Mouse (Mus musculus) heart, postnatal 10 days (tissue): Measurements from ENCODE around the gene Pot1b. TPM values are rescaled to one million over a fixed set of nuclear protein-coding genes. Genes with fewer than 3 reads are reported as not detected.

Experiments
- DNase-seq, 2 experiments: peaks; one replicate each; pipeline ENCODE4 v3.0.0; 2021
- intact Hi-C: fragments of 180-260 bp; cut with DNase I; formaldehyde crosslinking; loops from one replicate; pipeline ENCODE4 v1.15.1; 2025
- total RNA-seq, 2 experiments: library from RNA; stranded (reverse); gene quantifications; 2 replicates each; pipeline ENCODE4 v1.2.3; 2021

Gene Pot1b
- 1 to 10 TPM; 3.5 to 4.3 TPM for total RNA-seq

- intact Hi-C loops: no loop called here
- peak; percentile 97 to 98 for DNase-seq
Measured at GRCm38 (mm10) chr17:55711984-55712811, at the start of gene Pot1b. Gene Pot1b, minus strand, starts transcription at chr17:55712628.

- intact Hi-C loops: no loop called here
- DNase-seq: no peak
Measured at GRCm38 (mm10) chr17:55751170-55751569, 38.7 kb upstream of the Pot1b start.

GRCm38 (mm10) chr17:55749786-55750185 is 37.4 kb upstream of the Pot1b start, which contains the start of gene Adgre4:
Gene Adgre4, plus strand, starts transcription at chr17:55749984.
- DNase-seq: no peak
- intact Hi-C loops: no loop called here

GRCm38 (mm10) chr17:55736675-55737074 is 24.2 kb upstream of the Pot1b start:
- no peak for DNase-seq
- intact Hi-C loops: no loop called here

GRCm38 (mm10) chr17:55726193-55726592 is 13.8 kb upstream of the Pot1b start:
- intact Hi-C loops: no loop called here

GRCm38 (mm10) chr17:55722250-55722649 is 9.8 kb upstream of the Pot1b start:
- intact Hi-C loops: no loop called here

More at GRCm38 (mm10) chr17:55726193-55726592, 13.8 kb upstream of the Pot1b start:
- no peak for DNase-seq

GRCm38 (mm10) chr17:55721270-55721669 is 8.8 kb upstream of the Pot1b start:
- intact Hi-C loops: no loop called here
- DNase-seq: no peak

More at GRCm38 (mm10) chr17:55722250-55722649, 9.8 kb upstream of the Pot1b start:
- DNase-seq: no peak

GRCm38 (mm10) chr17:55702865-55703264 is 9.6 kb downstream of the Pot1b start:
- intact Hi-C loops: loop anchor here (2.0 kb wide), 2 partner anchors 182 to 254 kb away; no protein-coding TSS in a partner anchor
- DNase-seq: no peak

GRCm38 (mm10) chr17:55702161-55702820 is 10.1 kb downstream of the Pot1b start:
- intact Hi-C loops: loop anchor here (2.0 kb wide), 2 partner anchors 183 to 255 kb away; no protein-coding TSS in a partner anchor
- peak; percentile 70 to 84 for DNase-seq

- no peak for DNase-seq
- intact Hi-C loops: no loop called here
Measured at GRCm38 (mm10) chr17:55699388-55699787, 13.0 kb downstream of the Pot1b start.

- intact Hi-C loops: no loop called here
- no peak for DNase-seq
Measured at GRCm38 (mm10) chr17:55661099-55661498, 51.3 kb downstream of the Pot1b start.

- intact Hi-C loops: no loop called here
- no peak for DNase-seq
Measured at GRCm38 (mm10) chr17:55625092-55625491, 87.3 kb downstream of the Pot1b start, which contains the start of gene Vmn2r118. Gene Vmn2r118, minus strand, starts transcription at chr17:55625192.

Other genes starting within 250 kb of the Pot1b start
- gene Vmn2r118, start 87.4 kb downstream of the Pot1b start, total RNA-seq: not detected
- under 1 TPM; 0.07 to 0.45 TPM for gene Adgre4, start 37.4 kb upstream of the Pot1b start, total RNA-seq
- 1 to 10 TPM; 5.5 to 5.6 TPM for gene Zfp119a, start 166.3 kb upstream of the Pot1b start, total RNA-seq
- 1 to 10 TPM; 4.9 to 5.3 TPM for gene Zfp959, start 179.5 kb upstream of the Pot1b start, total RNA-seq
- 1 to 10 TPM; 4.4 to 4.5 TPM for gene Zfp119b, start 236.9 kb upstream of the Pot1b start, total RNA-seq
- under 1 TPM; 0.22 to 0.82 TPM for gene Ebi3, start 240.0 kb upstream of the Pot1b start, total RNA-seq
- 10 to 100 TPM; 12.8 TPM for gene Yju2, start 246.5 kb upstream of the Pot1b start, total RNA-seq